Mouse (Mus musculus) urinary bladder, postnatal 10 days (tissue): ENCODE results near the gene Crk.

Experiments used
- DNase-seq: peaks from one replicate; pipeline ENCODE4 v3.0.0; 2022; ENCODE audit warnings: low spot score

The Crk gene

GRCm38 (mm10) chr11:75678747-75679438 lies at the start of gene Crk:
TSS of gene Crk (plus strand) at chr11:75679259.
- DNase-seq = peak; percentile 94

GRCm38 (mm10) chr11:75630098-75630497 lies 49.0 kb upstream of the Crk start:
- DNase-seq = no peak

GRCm38 (mm10) chr11:75630645-75631229 lies 48.3 kb upstream of the Crk start, which contains the start of gene Inpp5k:
TSS of gene Inpp5k (plus strand) at chr11:75630988.
- DNase-seq = peak; percentile 74

- no peak for DNase-seq
Measured at GRCm38 (mm10) chr11:75631561-75632225, 47.4 kb upstream of the Crk start.

GRCm38 (mm10) chr11:75632921-75633320 lies 46.1 kb upstream of the Crk start:
- no peak for DNase-seq

GRCm38 (mm10) chr11:75634801-75635200 lies 44.3 kb upstream of the Crk start:
- no peak for DNase-seq

- no peak for DNase-seq
Measured at GRCm38 (mm10) chr11:75635315-75635714, 43.7 kb upstream of the Crk start.

GRCm38 (mm10) chr11:75643323-75643722 lies 35.7 kb upstream of the Crk start:
- DNase-seq = no peak

- DNase-seq = no peak
Measured at GRCm38 (mm10) chr11:75644684-75645083, 34.4 kb upstream of the Crk start.

- no peak for DNase-seq
Measured at GRCm38 (mm10) chr11:75647681-75648211, 31.3 kb upstream of the Crk start.

- no peak for DNase-seq
Measured at GRCm38 (mm10) chr11:75649155-75649561, 29.9 kb upstream of the Crk start.

GRCm38 (mm10) chr11:75650311-75650710 lies 28.7 kb upstream of the Crk start, which contains the start of gene Myo1c:
TSS of gene Myo1c (plus strand) at chr11:75650504.
- DNase-seq = no peak

- no peak for DNase-seq
Measured at GRCm38 (mm10) chr11:75650958-75651425, 28.1 kb upstream of the Crk start.

- peak; percentile 47 for DNase-seq
Measured at GRCm38 (mm10) chr11:75651426-75652221, 27.4 kb upstream of the Crk start.

- DNase-seq = no peak
Measured at GRCm38 (mm10) chr11:75652222-75652941, 26.7 kb upstream of the Crk start.

GRCm38 (mm10) chr11:75652942-75653684 lies 25.9 kb upstream of the Crk start:
- no peak for DNase-seq

GRCm38 (mm10) chr11:75653781-75654470 lies 25.1 kb upstream of the Crk start:
- DNase-seq = peak; percentile 43

- no peak for DNase-seq
Measured at GRCm38 (mm10) chr11:75654471-75655390, 24.3 kb upstream of the Crk start.
